Mouse (Mus musculus) brain, embryonic 14.5 days (tissue): ENCODE data around the gene Eef1a2.

Source experiments
- CTCF ChIP-seq: fragments of 200-500 bp; IDR thresholded peaks from 2 replicates; pipeline ENCODE4 v1.5.1; 2012; ENCODE audit warnings: inconsistent platforms, mild to moderate bottlenecking, moderate library complexity, borderline replicate concordance; ENCODE audit not compliant: insufficient read depth, insufficient read length; ENCODE audit errors: extremely low read depth
- POLR2A ChIP-seq: fragments of 200-500 bp; IDR thresholded peaks from 2 replicates; pipeline ENCODE4 v1.6.1; 2012; ENCODE audit warnings: mild to moderate bottlenecking, inconsistent platforms, borderline replicate concordance; ENCODE audit not compliant: poor library complexity, insufficient read depth, insufficient read length, severe bottlenecking; ENCODE audit errors: extremely low read depth

DNA sequence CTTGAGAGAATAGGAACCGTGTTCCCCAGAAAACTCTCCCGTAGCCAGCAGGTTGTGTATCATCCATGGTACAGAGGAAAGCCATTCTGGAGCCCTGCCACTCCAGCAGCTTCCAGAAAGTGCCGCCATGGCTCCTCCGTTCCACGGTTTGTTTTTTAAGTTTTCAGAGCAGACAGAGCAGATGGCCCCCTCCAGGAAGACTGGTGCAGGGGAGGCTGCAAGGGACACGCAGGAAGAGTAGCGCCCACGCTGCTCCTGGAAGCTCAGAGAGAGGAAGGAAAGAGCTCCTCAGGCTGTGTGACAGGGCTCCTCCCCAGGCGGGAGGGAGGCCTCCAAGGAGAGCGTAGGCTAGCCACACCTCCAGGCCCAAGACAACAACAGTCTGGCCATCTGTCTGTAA, 36.9 kb downstream of the Eef1a2 start:
- TF ChIP-seq POLR2A (no peak), CTCF (no peak)
